Mouse (Mus musculus) midbrain, embryonic 13.5 days (tissue): ENCODE results near the gene Hfe2. TPM values are rescaled to one million over a fixed set of nuclear protein-coding genes. Genes with fewer than 3 reads are reported as not detected.

Experiments
- ATAC-seq: fragments of 200-750 bp; cut with Nextera tagmentation; 2 replicates; pipeline ENCODE4 v1.8.0; 2017; ENCODE audit warnings: mild to moderate bottlenecking, moderate TSS enrichment, moderate library complexity
- H3K27ac ChIP-seq: fragments of 300-500 bp; sonication (generic); 2 replicates; pipeline ENCODE4 v1.5.1; 2015; ENCODE audit warnings: inconsistent platforms, mild to moderate bottlenecking, moderate library complexity
- H3K27me3 ChIP-seq: fragments of 300-500 bp; sonication (generic); 2 replicates; pipeline ENCODE4 v1.6.1; 2015; ENCODE audit warnings: mild to moderate bottlenecking, inconsistent platforms
- H3K36me3 ChIP-seq: fragments of 300-500 bp; sonication (generic); 2 replicates; pipeline ENCODE4 v1.6.1; 2015; ENCODE audit warnings: mild to moderate bottlenecking, inconsistent platforms
- H3K4me1 ChIP-seq: fragments of 300-500 bp; sonication (generic); replicated peaks from 2 replicates; pipeline ENCODE4 v1.6.1; 2015; ENCODE audit warnings: inconsistent platforms
- H3K4me2 ChIP-seq: fragments of 300-500 bp; sonication (generic); replicated peaks from 2 replicates; pipeline ENCODE4 v1.6.1; 2015; ENCODE audit warnings: moderate library complexity, mild to moderate bottlenecking, inconsistent platforms
- H3K4me3 ChIP-seq: fragments of 300-500 bp; sonication (generic); replicated peaks from 2 replicates; pipeline ENCODE4 v1.5.1; 2015; ENCODE audit warnings: mild to moderate bottlenecking, inconsistent platforms
- H3K9ac ChIP-seq: fragments of 300-500 bp; sonication (generic); replicated peaks from 2 replicates; pipeline ENCODE4 v1.6.1; 2015; ENCODE audit warnings: mild to moderate bottlenecking, inconsistent platforms
- H3K9me3 ChIP-seq: fragments of 300-500 bp; sonication (generic); 2 replicates; pipeline ENCODE4 v1.6.1; 2016; ENCODE audit warnings: mild to moderate bottlenecking, inconsistent platforms
- WGBS: fragments of 180-500 bp; shearing (Covaris S2); methylation state at CpG from one replicate; pipeline ENCODE4 v1.1.7; 2015; 5-methylcytosine and 5-hydroxymethylcytosine counted together
- polyA plus RNA-seq: library from polyadenylated mRNA; unstranded; fragments of >200 nt; fragmentation: Nextera tagmentation; extraction: Ambion mirVana; gene quantifications from 2 replicates; pipeline ENCODE4 v1.2.1, GENCODE M21; 2015

Hfe2 gene
- polyA plus RNA-seq, 1 experiment from 2014 or later: 0.62 TPM

DNA sequence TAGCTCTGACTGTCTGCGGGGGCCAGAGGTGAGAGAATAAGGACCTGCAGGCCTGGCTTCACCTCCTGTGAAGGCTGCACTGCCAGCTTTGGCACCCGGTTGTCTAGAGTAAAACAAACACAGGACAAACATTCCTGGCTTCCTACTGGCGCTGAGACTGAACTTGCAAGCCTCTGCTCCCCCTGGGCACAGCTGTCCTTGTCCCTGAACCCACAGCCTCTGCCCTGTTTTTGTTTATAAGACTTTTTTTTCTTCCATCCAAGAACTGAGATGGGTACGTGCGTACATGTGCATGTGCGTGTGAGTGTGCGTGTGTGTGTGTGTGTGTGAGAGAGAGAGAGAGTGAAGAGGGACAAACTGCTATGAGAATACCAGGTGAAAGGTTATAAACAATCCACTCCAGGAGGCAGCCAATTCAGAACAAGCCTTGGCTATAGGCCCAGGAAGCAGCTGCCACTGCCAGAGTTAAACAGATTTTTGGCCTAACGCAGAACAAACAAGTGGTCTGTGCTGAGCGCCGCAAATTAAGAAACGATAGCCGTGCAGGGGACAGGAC lies 30.1 kb downstream of the Hfe2 start:
- peak overlapping the region; percentile 28; the same call in 1 of the 2 replicates for H3K9ac ChIP-seq
- H3K4me1 ChIP-seq: peaks cover 37% of the 10 kb centered on the region
- H3K36me3 ChIP-seq: peaks cover 7% of the 10 kb centered on the region
- WGBS: 48% methylated on average over 12 of the region's 12 CpGs
- peak; percentile 22 for ATAC-seq
- 0 out of 2 replicates have a peak overlapping the region, but pooled peaks have one; percentile 2 for H3K4me2 ChIP-seq
- H3K4me3 ChIP-seq: no peak overlapping the region
- H3K27me3 ChIP-seq: no peaks in the 10 kb centered on the region
- H3K9me3 ChIP-seq: no peaks in the 10 kb centered on the region
- H3K27ac ChIP-seq: peak overlapping the region; percentile 65

DNA sequence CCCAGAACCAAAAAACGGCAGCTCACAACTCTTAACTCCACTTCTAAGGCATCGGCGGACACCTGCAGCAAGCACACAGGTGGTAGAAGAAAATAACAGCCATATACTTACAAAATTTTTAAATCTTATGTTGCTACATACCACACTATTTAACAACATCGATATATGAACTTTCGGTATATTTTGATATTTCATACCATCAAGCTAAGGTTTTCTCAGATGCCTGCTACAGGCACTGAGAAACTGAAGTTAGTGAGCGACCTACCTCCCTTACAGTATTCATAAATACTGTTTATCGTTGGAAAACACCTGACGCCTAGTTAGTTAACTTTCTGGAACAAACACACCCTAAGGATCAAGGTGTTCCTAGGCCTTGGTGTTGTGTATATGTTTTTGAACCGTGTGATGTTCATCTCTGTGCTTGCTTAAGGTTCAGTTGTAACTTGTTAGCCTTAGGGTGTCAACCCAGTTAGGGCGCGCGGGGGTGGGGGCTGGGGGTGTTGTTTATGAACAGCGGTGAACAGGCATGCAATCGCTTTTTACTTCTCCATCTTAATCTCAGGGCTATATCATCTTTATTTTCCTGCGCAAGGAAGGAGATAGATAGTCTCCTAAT lies 31.1 kb downstream of the Hfe2 start:
- Histone ChIP-seq H3K4me2 (peak overlapping the region; percentile 82; the same call in 1 of the 2 replicates), H3K4me3 (no peak overlapping the region), H3K27ac (peak overlapping the region; percentile 65), H3K4me1 (peaks cover 46% of the 10 kb centered on the region), H3K36me3 (peaks cover 17% of the 10 kb centered on the region), H3K9me3 (no peaks in the 10 kb centered on the region), H3K9ac (no peak overlapping the region), H3K27me3 (no peaks in the 10 kb centered on the region)
- ATAC-seq: no peak
- 86% methylated on average over 15 of the region's 15 CpGs for WGBS

DNA sequence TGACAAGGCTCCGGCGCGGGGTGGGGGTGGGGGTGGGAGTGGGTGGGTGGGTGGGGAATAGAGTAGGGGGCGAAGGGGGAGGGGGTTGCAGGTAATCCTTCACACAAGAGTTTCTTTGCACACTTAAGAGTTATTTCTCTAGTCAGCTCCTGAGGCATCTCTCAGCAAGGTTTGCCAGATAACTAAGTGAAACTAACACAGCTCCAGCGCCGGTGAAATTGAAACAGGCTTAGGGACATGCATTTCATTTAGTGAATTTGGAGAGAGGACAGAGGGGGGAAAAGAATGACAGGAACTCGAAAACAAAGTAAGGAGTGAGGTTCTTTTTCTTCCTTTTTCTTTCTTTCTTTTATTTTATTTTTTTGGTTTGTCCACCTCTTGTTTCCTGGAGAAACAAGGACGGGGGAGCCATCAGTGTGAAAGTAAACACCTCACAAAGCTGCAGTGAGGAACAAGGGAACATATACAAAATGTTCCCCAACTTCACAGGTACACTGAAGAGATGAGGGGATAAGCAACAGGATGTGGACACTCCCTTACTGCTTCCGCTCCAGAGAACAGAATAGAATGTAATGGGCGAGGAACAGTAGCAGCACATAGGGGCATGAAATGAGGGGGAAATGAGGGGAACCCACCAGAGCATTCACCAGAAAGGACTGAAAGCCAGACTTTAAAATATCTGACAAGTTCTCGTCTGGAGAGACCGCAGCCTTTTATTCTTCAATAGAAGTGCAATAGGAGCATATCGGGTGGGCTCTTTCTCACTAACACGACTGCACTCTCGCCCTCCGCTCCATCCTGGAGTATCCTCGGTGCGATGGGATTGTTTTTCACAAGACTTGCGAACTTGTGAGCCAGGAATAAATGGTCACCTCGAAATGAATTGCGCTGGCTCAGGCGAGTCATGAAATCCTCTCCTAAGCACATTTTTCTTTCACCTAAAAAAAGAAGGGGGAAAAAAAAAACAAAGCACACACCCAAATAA lies 32.0 kb downstream of the Hfe2 start:
- H3K27ac ChIP-seq: peak overlapping the region; percentile 74
- no peaks in the 10 kb centered on the region for H3K9me3 ChIP-seq
- H3K27me3 ChIP-seq: no peaks in the 10 kb centered on the region
- peak overlapping the region; percentile 60 for H3K4me3 ChIP-seq
- 7% methylated on average over 22 of the region's 22 CpGs for WGBS
- H3K4me2 ChIP-seq: peak overlapping the region; percentile 82
- peaks cover 53% of the 10 kb centered on the region for H3K4me1 ChIP-seq
- H3K9ac ChIP-seq: peak overlapping the region; percentile 69
- peaks cover 21% of the 10 kb centered on the region for H3K36me3 ChIP-seq
- 0 out of 2 replicates have a peak, but pooled peaks have one; percentile 9 for ATAC-seq

DNA sequence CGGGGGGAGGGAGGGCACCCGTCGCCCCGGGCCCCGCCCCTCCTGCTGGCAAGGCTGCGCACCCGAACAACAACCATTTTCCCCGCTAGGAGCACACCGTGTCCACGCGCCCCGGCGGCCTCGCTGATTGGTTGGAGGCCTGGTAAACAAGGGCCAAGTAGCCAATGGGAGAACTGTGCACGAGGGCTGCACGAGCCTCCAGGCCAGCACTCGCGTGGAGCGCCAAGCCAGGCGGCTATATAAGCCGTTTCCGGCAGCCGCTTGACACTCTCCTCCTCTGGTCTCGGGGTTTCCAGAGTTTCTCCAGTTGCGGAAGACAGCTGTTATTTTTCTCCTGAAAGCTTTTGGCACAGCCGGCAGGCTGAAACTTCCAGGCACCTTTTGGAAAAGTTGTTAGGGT lies 32.7 kb downstream of the Hfe2 start, which contains the start of gene Txnip:
Txnip (plus strand) TSS at position 264 of the 400 bp plus-strand sequence.
- peak within 1 kb of the TSS; percentile 60 for H3K4me3 ChIP-seq
- H3K36me3 ChIP-seq: peaks cover 21% of the 10 kb centered on the region
- no peaks in the 10 kb centered on the region for H3K9me3 ChIP-seq
- WGBS: under 1% methylated on average over 26 of the region's 26 CpGs
- peak within 1 kb of the TSS; percentile 69 for H3K9ac ChIP-seq
- H3K4me2 ChIP-seq: peak within 1 kb of the TSS; percentile 82
- no peaks in the 10 kb centered on the region for H3K27me3 ChIP-seq
- peaks cover 53% of the 10 kb centered on the region for H3K4me1 ChIP-seq
- peak; percentile 100 for ATAC-seq
- peak within 1 kb of the TSS; percentile 74 for H3K27ac ChIP-seq

DNA sequence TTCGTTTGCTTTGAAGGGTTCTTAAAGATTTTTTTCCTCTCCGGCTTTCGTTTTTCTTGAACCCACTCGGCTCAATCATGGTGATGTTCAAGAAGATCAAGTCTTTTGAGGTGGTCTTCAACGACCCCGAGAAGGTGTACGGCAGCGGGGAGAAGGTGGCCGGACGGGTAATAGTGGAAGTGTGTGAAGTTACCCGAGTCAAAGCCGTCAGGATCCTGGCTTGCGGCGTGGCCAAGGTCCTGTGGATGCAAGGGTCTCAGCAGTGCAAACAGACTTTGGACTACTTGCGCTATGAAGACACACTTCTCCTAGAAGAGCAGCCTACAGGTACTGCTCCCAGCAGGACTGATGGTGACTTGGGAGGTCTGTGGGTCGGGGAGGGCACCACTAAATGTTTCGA lies 33.2 kb downstream of the Hfe2 start:
- H3K27me3 ChIP-seq: no peaks in the 10 kb centered on the region
- peaks cover 21% of the 10 kb centered on the region for H3K36me3 ChIP-seq
- H3K4me2 ChIP-seq: peak overlapping the region; percentile 82
- peaks cover 53% of the 10 kb centered on the region for H3K4me1 ChIP-seq
- no peaks in the 10 kb centered on the region for H3K9me3 ChIP-seq
- WGBS: under 1% methylated on average over 17 of the region's 17 CpGs
- no peak for ATAC-seq
- H3K27ac ChIP-seq: peak overlapping the region; percentile 51
- peak overlapping the region; percentile 57 for H3K9ac ChIP-seq
- peak overlapping the region; percentile 60 for H3K4me3 ChIP-seq

DNA sequence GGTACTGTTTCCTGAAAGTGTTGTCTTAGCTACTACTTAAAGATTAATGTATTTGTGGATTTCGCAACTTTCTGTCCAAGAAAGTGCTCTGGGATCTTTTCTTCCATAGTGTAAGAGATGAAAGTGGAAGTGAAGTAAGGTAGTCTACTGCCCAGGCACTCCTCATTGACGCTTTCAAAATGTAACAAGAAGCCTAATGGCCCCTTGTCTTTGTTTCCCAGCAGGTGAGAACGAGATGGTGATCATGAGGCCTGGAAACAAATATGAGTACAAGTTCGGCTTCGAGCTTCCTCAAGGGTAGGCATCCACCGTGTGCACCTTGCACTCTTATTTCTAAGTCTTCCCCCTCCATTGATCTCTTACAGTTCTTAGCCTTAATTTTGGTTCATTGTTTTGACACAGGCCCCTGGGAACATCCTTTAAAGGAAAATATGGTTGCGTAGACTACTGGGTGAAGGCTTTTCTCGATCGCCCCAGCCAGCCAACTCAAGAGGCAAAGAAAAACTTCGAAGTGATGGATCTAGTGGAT lies 33.8 kb downstream of the Hfe2 start:
- Histone ChIP-seq H3K9me3 (no peaks in the 10 kb centered on the region), H3K27ac (no peak overlapping the region), H3K4me1 (peaks cover 53% of the 10 kb centered on the region), H3K36me3 (peaks cover 21% of the 10 kb centered on the region), H3K4me3 (peak overlapping the region; percentile 60), H3K4me2 (peak overlapping the region; percentile 82), H3K27me3 (no peaks in the 10 kb centered on the region), H3K9ac (peak overlapping the region; percentile 57)
- ATAC-seq: no peak
- 41% methylated on average over 10 of the region's 10 CpGs for WGBS

DNA sequence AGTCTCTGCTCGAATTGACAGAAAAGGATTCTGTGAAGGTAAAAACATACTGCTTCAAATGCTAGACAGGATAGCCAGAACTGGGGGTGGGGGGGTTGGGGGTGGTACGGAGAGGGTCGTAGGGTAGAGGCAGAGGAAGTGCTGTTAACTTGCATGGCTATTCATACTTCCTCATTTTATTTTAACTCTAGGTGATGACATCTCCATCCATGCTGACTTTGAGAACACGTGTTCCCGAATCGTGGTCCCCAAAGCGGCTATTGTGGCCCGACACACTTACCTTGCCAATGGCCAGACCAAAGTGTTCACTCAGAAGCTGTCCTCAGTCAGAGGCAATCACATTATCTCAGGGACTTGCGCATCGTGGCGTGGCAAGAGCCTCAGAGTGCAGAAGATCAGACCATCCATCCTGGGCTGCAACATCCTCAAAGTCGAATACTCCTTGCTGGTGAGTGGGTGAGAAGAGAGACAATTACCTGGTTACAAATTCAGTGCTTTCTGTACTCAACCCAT lies 34.5 kb downstream of the Hfe2 start:
- Histone ChIP-seq H3K9me3 (no peaks in the 10 kb centered on the region), H3K4me1 (peaks cover 53% of the 10 kb centered on the region), H3K4me3 (peak overlapping the region; percentile 60), H3K4me2 (peak overlapping the region; percentile 82), H3K9ac (peak overlapping the region; percentile 57), H3K36me3 (peaks cover 21% of the 10 kb centered on the region), H3K27ac (no peak overlapping the region), H3K27me3 (no peaks in the 10 kb centered on the region)
- ATAC-seq: no peak
- 90% methylated on average over 12 of the region's 12 CpGs for WGBS

DNA sequence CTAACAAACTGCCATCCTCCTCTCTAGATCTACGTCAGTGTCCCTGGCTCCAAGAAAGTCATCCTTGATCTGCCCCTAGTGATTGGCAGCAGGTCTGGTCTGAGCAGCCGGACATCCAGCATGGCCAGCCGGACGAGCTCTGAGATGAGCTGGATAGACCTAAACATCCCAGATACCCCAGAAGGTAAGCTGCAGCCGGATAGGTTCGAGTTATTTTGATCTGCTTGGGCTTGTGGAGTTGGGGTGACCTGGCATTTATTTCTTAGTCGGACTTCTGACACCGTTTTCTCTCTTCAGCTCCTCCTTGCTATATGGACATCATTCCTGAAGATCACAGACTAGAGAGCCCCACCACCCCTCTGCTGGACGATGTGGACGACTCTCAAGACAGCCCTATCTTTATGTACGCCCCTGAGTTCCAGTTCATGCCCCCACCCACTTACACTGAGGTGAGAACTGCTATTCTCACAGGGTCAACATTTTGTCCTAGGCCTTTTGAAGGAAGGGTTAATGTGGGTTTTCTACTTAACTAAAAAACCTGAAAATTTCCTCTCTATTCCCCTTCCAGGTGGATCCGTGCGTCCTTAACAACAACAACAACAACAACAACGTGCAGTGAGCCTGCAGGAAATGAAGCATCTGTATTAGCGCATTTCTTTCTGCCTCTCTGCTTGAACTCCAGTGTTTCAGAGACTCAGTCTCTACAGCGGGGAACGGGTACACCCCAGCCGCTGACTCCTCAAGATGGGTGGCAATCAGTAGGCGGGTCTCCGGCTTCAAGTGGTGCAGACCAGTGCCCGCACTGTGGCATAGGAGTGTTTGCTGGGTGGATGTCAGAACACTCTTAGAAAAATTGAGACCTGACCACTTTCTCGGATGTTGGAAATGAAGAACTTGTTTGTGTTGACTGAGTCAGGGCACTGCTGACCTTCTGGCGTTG lies 35.2 kb downstream of the Hfe2 start:
- 90% methylated on average over 23 of the region's 23 CpGs for WGBS
- Histone ChIP-seq H3K9ac (peak overlapping the region; percentile 57), H3K4me2 (peak overlapping the region; percentile 82), H3K4me3 (peak overlapping the region; percentile 60), H3K9me3 (no peaks in the 10 kb centered on the region), H3K4me1 (peaks cover 50% of the 10 kb centered on the region), H3K27me3 (no peaks in the 10 kb centered on the region), H3K27ac (no peak overlapping the region), H3K36me3 (peaks cover 21% of the 10 kb centered on the region)
- no peak for ATAC-seq

DNA sequence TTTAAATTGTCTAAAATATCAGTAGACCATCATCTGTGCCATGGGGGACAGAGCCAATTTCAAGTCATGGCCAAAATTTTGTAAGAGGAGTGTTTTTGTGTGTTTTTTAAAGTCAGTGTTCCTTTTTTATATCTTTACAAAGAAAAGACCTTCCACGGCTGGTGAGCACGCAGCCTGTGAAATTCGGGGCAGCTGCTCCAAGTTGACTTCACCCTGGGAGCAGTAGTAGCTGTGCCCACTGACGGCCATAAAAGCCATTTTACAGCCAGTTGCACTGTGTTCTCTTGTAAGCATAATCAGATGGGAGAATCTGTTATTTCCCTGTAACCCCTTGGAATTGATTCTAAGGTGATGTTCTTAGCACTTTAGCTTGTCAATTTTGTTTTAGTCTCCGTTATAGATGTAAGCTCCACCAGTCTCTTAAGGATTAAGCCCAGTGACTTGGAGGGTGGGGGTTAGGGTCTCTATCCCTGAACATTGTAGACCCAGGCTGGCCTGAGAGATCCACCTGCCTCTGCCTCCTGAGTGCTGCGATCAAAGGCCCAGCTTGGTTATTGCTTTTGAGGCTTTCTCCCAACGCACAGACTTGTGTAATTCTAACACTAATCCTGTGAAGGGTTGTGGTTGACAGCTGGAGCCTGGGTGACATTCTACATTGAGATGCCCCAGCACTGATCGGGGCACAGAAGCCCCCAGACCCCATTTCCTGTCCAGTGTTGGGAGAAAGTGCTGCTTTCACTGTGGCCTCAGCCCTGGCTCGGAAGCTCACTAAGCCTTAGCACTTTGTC lies 36.1 kb downstream of the Hfe2 start:
- no peaks in the 10 kb centered on the region for H3K9me3 ChIP-seq
- H3K27ac ChIP-seq: no peak overlapping the region
- peak overlapping the region; percentile 43; the same call in 1 of the 2 replicates for H3K9ac ChIP-seq
- H3K36me3 ChIP-seq: peaks cover 21% of the 10 kb centered on the region
- peak overlapping the region; percentile 82 for H3K4me2 ChIP-seq
- peaks cover 44% of the 10 kb centered on the region for H3K4me1 ChIP-seq
- no peaks in the 10 kb centered on the region for H3K27me3 ChIP-seq
- WGBS: 90% methylated on average over 9 of the region's 9 CpGs
- no peak for ATAC-seq
- H3K4me3 ChIP-seq: peak overlapping the region; percentile 60

DNA sequence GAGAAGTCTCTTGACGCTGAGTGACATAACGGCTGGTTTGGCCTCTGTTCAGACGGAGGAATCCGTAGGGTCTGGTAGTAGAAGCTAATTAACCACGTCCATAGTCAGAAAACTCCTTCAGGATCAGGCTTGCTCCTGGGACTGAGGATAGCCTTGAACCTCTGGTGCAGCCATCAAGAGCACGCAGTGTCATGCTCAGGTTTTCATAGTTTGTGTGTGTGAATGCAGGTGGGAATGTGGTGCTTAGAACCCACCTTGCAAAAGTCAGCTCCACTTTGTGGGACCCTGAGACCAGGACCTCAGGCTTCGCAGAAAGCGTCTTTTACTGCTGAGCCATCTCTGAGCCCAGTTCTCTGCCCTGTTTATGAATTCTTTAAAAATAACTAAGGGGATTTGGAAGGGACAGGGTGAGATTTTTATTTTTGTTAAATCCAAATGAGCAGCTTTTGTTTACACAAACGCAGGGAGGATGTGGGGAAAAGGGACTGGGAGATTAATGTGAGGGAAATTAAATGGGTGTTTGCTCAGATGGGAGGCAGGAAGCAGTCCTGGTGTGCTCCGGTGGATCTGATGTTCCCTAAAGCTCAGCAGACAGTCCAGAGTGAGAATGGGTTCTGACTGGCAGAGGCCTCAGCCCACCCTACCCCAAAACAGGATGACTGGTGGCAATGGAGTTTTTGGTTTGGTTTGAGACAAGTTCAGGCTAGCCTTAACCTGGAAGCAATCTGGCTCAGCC lies 37.1 kb downstream of the Hfe2 start:
- Histone ChIP-seq H3K36me3 (peaks cover 21% of the 10 kb centered on the region), H3K27ac (no peak overlapping the region), H3K4me3 (no peak overlapping the region), H3K27me3 (no peaks in the 10 kb centered on the region), H3K9ac (no peak overlapping the region), H3K9me3 (no peaks in the 10 kb centered on the region), H3K4me1 (peaks cover 35% of the 10 kb centered on the region), H3K4me2 (no peak overlapping the region)
- no peak for ATAC-seq
- 61% methylated on average over 10 of the region's 10 CpGs for WGBS
